Mouse (Mus musculus) G1E-ER4 (cell line): ENCODE results near the gene Fam169b. TPM values are rescaled to one million over a fixed set of nuclear protein-coding genes. Genes with fewer than 3 reads are reported as not detected.

Source experiments
- GATA1 ChIP-seq: IDR thresholded peaks from one replicate; pipeline ENCODE4 v1.8.0; 2012; ENCODE audit warnings: low read length, inconsistent platforms
- polyA plus RNA-seq: library from polyadenylated mRNA; stranded (reverse); fragments of >175 nt; gene quantifications from 2 replicates; pipeline ENCODE4 v1.2.3, GENCODE M21; 2012

The Fam169b gene
- polyA plus RNA-seq, 1 experiment, result not detected

DNA sequence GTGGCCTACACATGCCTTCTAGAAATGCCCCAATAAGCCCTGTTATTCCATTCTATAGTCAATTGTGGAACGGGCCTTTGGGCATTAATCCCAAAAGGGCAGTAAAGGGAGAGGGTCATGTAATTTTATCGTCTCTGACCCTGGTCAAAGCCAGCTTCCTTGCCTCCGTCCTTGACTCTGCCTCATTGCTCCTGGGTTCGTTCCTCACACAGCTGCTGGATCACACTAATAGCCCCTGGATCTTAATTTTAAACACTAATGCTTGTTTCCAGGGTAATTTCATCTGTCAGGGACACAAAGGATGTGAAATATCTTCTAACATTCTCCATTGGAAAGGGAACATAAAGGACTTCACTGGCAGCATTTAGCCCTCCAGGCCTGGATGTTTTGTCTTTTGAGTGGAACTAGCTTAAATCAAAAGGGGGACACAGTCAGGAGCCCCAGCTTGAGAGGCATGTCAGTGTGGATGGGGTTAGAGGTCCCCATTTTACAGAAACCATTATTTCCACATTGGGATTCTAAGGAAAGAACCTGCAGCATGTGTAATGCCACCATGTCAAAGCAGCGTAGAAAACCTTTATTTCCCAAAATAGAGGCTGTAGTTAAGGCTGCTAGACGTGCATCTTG lies 122.2 kb downstream of the Fam169b start:
- no peak for TF ChIP-seq GATA1

DNA sequence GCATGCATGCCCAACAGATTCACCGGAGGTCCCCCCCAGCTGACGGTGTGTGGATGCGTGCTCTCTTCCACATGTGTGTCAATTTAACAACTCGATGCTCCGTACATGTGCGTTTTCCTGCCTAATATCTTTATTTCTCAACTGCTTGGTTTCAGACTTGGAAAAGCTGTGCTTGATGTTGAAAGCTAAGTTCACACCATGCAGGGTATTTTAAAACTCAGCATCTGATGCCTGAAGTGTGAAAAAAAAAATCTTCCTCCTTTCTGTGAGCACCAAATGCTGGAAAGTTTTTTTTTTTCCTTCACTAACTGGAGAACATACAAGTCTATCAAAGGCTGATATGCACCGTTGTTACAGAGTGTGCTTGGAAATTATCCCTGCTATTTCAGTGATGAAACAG lies 126.9 kb downstream of the Fam169b start:
- TF ChIP-seq GATA1, result no peak

DNA sequence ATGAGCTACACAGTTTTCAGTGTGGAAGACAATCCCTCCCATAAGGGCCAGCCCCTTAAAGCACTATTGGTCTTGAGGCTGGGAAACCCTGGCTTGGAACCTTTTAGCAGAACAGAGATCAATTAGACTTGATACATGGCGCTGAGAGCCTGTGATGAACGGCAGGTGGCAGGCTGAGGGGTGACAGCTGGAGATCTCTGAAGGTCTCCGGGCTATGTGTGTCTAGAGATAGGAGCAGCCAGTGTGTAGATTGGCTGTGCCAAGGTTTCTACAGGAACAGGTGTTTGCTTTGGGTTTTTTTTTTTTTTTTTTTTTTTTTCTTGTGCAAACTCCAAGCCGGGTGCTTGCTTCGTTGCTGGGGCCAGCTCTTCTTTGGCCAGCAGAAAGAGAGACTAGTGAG lies 135.0 kb downstream of the Fam169b start:
- no peak for TF ChIP-seq GATA1

Other genes with a start within 250 kb of the Fam169b start
- gene Pgpep1l, start 9.6 kb upstream of the Fam169b start, polyA plus RNA-seq, result 0.09 and 0.14 TPM in 2 replicates